Mouse (Mus musculus) stomach, postnatal 0 days (tissue): ENCODE measurements around the gene Saysd1. TPM values are rescaled to one million over a fixed set of nuclear protein-coding genes. Genes with fewer than 3 reads are reported as not detected.
A peak's percentile ranks its signal among the peaks of the same experiment; 100 is the strongest.

Source experiments
- ATAC-seq: fragments of 200-750 bp; cut with Nextera tagmentation; 2 replicates; pipeline ENCODE4 v1.8.0; 2017; ENCODE audit not compliant: low FRiP score, low TSS enrichment
- DNase-seq: peaks from one replicate; pipeline ENCODE4 v3.0.0-alpha.2; 2016; ENCODE audit warnings: low spot score
- H3K27ac ChIP-seq: fragments of 300-500 bp; sonication (generic); replicated peaks from 2 replicates; pipeline ENCODE4 v1.5.1; 2014; ENCODE audit warnings: mild to moderate bottlenecking, control low read depth
- H3K27me3 ChIP-seq: fragments of 300-500 bp; sonication (generic); 2 replicates; pipeline ENCODE4 v1.6.1; 2014; ENCODE audit warnings: low read length; ENCODE audit not compliant: control insufficient read depth, insufficient read depth
- H3K36me3 ChIP-seq: fragments of 300-500 bp; sonication (generic); 2 replicates; pipeline ENCODE4 v1.6.1; 2014; ENCODE audit warnings: low read length, mixed read lengths; ENCODE audit not compliant: control insufficient read depth, insufficient read depth
- H3K4me1 ChIP-seq: fragments of 300-500 bp; sonication (generic); replicated peaks from 2 replicates; pipeline ENCODE4 v1.6.1; 2014; ENCODE audit warnings: antibody characterized with exemption; ENCODE audit not compliant: control insufficient read depth, insufficient read depth
- H3K4me2 ChIP-seq: fragments of 300-500 bp; sonication (generic); replicated peaks from 2 replicates; pipeline ENCODE4 v1.6.1; 2014; ENCODE audit warnings: low read depth, mild to moderate bottlenecking, control low read depth, moderate library complexity
- H3K4me3 ChIP-seq: fragments of 300-500 bp; sonication (generic); 2 replicates; pipeline ENCODE4 v1.5.1; 2014; ENCODE audit warnings: low read depth, low read length, control low read depth
- H3K9ac ChIP-seq: fragments of 300-500 bp; sonication (generic); 2 replicates; pipeline ENCODE4 v1.6.1; 2014; ENCODE audit warnings: mild to moderate bottlenecking, low read length, control low read depth, mixed read lengths
- H3K9me3 ChIP-seq: fragments of 300-500 bp; sonication (generic); 2 replicates; pipeline ENCODE4 v1.6.1; 2016; ENCODE audit warnings: low read length; ENCODE audit not compliant: control insufficient read depth
- CTCF ChIP-seq: IDR thresholded peaks from 2 replicates; pipeline ENCODE4 v1.5.1; 2016; ENCODE audit warnings: antibody characterized with exemption, low read depth, mild to moderate bottlenecking, moderate library complexity
- EP300 ChIP-seq: optimal IDR thresholded peaks from 2 replicates; pipeline ENCODE3; 2016; ENCODE audit warnings: antibody characterized with exemption
- WGBS: fragments of 180-500 bp; shearing (Covaris S2); extraction: QIAGEN DNeasy Blood & Tissue Kit; methylation state at CpG from one replicate; pipeline ENCODE4 v1.1.7; 2014; 5-methylcytosine and 5-hydroxymethylcytosine counted together
- polyA plus RNA-seq: library from polyadenylated mRNA; unstranded; fragments of >200 nt; fragmentation: Nextera tagmentation; extraction: Ambion mirVana; gene quantifications from 2 replicates; pipeline ENCODE4 v1.2.1, GENCODE M21; 2015

Saysd1 gene
- polyA plus RNA-seq, 1 experiment from 2014 or later = 14.2 TPM

GRCm38 (mm10) chr14:20081084-20081483, 57.2 kb downstream of the Saysd1 start:
- no peaks in the 10 kb centered on the region; the same call in 1 of the 2 replicates for H3K36me3 ChIP-seq
- no peak overlapping the region for H3K4me3 ChIP-seq
- H3K9ac ChIP-seq = no peak overlapping the region
- ATAC-seq (no peak), DNase-seq (no peak)
- TF ChIP-seq EP300 = no peak
- no peak for TF ChIP-seq CTCF
- H3K27me3 ChIP-seq = no peaks in the 10 kb centered on the region
- H3K4me1 ChIP-seq = peaks cover 8% of the 10 kb centered on the region
- no peaks in the 10 kb centered on the region for H3K9me3 ChIP-seq
- WGBS = 50% methylated on average over 1 of the region's 1 CpGs
- H3K4me2 ChIP-seq = no peak overlapping the region
- peak overlapping the region; percentile 58 for H3K27ac ChIP-seq

GRCm38 (mm10) chr14:20077181-20077580, 61.2 kb downstream of the Saysd1 start:
- H3K36me3 ChIP-seq = no peaks in the 10 kb centered on the region; the same call in 1 of the 2 replicates
- H3K27ac ChIP-seq = no peak overlapping the region
- no peaks in the 10 kb centered on the region for H3K27me3 ChIP-seq
- H3K4me2 ChIP-seq = no peak overlapping the region
- peaks cover 6% of the 10 kb centered on the region for H3K4me1 ChIP-seq
- H3K4me3 ChIP-seq = no peak overlapping the region
- no peak for TF ChIP-seq CTCF
- no peak for TF ChIP-seq EP300
- H3K9me3 ChIP-seq = no peaks in the 10 kb centered on the region
- ATAC-seq (no peak), DNase-seq (no peak)
- H3K9ac ChIP-seq = no peak overlapping the region
- 75% methylated on average over 6 of the region's 6 CpGs for WGBS

- Histone ChIP-seq H3K4me3 (no peak overlapping the region), H3K36me3 (no peaks in the 10 kb centered on the region; the same call in 1 of the 2 replicates), H3K4me2 (no peak overlapping the region), H3K27me3 (no peaks in the 10 kb centered on the region), H3K9ac (no peak overlapping the region), H3K4me1 (no peaks in the 10 kb centered on the region), H3K27ac (no peak overlapping the region), H3K9me3 (no peaks in the 10 kb centered on the region)
- WGBS = 67% methylated on average over 7 of the region's 7 CpGs
- TF ChIP-seq CTCF = no peak
- no peak for TF ChIP-seq EP300
- DNase-seq = no peak
- no peak for ATAC-seq
Measured at GRCm38 (mm10) chr14:20075544-20075943, 62.8 kb downstream of the Saysd1 start.

- Histone ChIP-seq H3K27ac (no peak overlapping the region), H3K4me1 (no peaks in the 10 kb centered on the region), H3K4me3 (no peak overlapping the region), H3K27me3 (no peaks in the 10 kb centered on the region), H3K9me3 (no peaks in the 10 kb centered on the region), H3K36me3 (no peaks in the 10 kb centered on the region; the same call in 1 of the 2 replicates), H3K4me2 (no peak overlapping the region), H3K9ac (no peak overlapping the region)
- TF ChIP-seq CTCF = no peak
- TF ChIP-seq EP300 = no peak
- 59% methylated on average over 1 of the region's 1 CpGs for WGBS
- ATAC-seq (no peak), DNase-seq (no peak)
Measured at GRCm38 (mm10) chr14:20074759-20075158, 63.6 kb downstream of the Saysd1 start.

GRCm38 (mm10) chr14:20070629-20071028, 67.7 kb downstream of the Saysd1 start:
- Histone ChIP-seq H3K4me1 (no peaks in the 10 kb centered on the region), H3K4me2 (no peak overlapping the region), H3K27me3 (no peaks in the 10 kb centered on the region), H3K36me3 (no peaks in the 10 kb centered on the region), H3K27ac (no peak overlapping the region), H3K9ac (no peak overlapping the region), H3K4me3 (no peak overlapping the region), H3K9me3 (no peaks in the 10 kb centered on the region)
- ATAC-seq (no peak), DNase-seq (peak; percentile 51)
- TF ChIP-seq CTCF (peak; percentile 78), EP300 (no peak)

- Histone ChIP-seq H3K4me2 (no peak overlapping the region), H3K36me3 (no peaks in the 10 kb centered on the region), H3K27ac (no peak overlapping the region), H3K4me1 (no peaks in the 10 kb centered on the region), H3K9ac (no peak overlapping the region), H3K9me3 (no peaks in the 10 kb centered on the region), H3K4me3 (no peak overlapping the region), H3K27me3 (no peaks in the 10 kb centered on the region)
- TF ChIP-seq EP300 = no peak
- no peak; the same call in 1 of the 2 replicates for TF ChIP-seq CTCF
- ATAC-seq (no peak), DNase-seq (no peak)
- WGBS = 89% methylated on average over 2 of the region's 2 CpGs
Measured at GRCm38 (mm10) chr14:20068365-20068764, 70.0 kb downstream of the Saysd1 start.
